Mouse (Mus musculus) heart, adult 2 months (tissue): ENCODE measurements at regions not wholly inside any gene's neighbourhood (a gene's known extent, or its start where the extent isn't known, plus 50 kb on each side); places are given as distances from the start of the nearest gene placed in this dataset.

ENCODE experiments used
- CTCF ChIP-seq: fragments of 200-600 bp; IDR thresholded peaks from 2 replicates; pipeline ENCODE4 v1.8.1; 2022; ENCODE audit warnings: antibody characterized with exemption, mild to moderate bottlenecking, moderate library complexity
- EP300 ChIP-seq: fragments of 200-500 bp; IDR thresholded peaks from 2 replicates; pipeline ENCODE4 v1.6.1; 2011; ENCODE audit warnings: low read depth, low read length, control low read depth; ENCODE audit not compliant: insufficient read depth
- POLR2A ChIP-seq: fragments of 200-500 bp; IDR thresholded peaks from 2 replicates; pipeline ENCODE4 v1.6.1; 2011; ENCODE audit warnings: mild to moderate bottlenecking, low read depth, low read length, control low read depth; ENCODE audit not compliant: insufficient read depth

DNA sequence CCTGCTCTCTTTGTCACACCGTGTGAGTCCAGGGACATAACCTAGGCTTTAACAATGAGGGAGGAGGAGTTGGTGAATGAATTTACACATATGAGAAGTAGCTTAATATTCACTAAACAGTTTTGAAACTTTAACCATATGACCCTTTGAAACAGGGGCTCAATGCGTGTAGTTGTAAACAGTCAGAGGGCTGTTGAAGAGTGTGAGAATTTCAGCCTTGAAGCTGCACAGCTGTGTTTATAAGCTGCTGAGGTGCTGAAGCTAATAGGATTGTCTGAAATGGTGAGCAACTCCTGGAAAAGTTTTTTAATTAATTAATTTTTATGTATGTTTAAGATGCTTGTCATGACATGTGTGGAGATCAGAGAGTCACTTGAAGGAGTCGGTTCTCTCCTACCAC lies 59.8 kb upstream of the Rgma start:
- TF ChIP-seq CTCF (no peak), POLR2A (no peak), EP300 (no peak)
